Mouse (Mus musculus): ENCODE measurements around the gene Eps15. TPM values are rescaled to one million over a fixed set of nuclear protein-coding genes. Genes with fewer than 3 reads are reported as not detected.

Eps15 gene
- 20.0 and 21.2 TPM in 2 replicates for polyA plus RNA-seq (2015; fragmentation: Nextera tagmentation; extraction: Ambion mirVana)

- peak within 1 kb of the TSS; percentile 89 for H3K4me3 ChIP-seq (ENCODE audit: low read depth, low read length)
Measured at GRCm38 (mm10) chr4:109279689-109280458, at the start of gene Eps15. Gene Eps15 (plus strand): TSS chr4:109280268.

GRCm38 (mm10) chr4:109234185-109234584 is 45.9 kb upstream of the Eps15 start, which contains the start of gene Calr4:
Gene Calr4 (plus strand): TSS chr4:109234485.
- Histone ChIP-seq H3K27ac (ENCODE audit: low read depth) (no peak within 1 kb of the TSS), H3K4me2 (ENCODE audit: low read depth, low read length) (no peak within 1 kb of the TSS), H3K27me3 (ENCODE audit: insufficient read depth, low read length) (no peaks in the 10 kb centered on the region), H3K36me3 (replicated peaks; ENCODE audit: insufficient read depth, low read length) (no peaks in the 10 kb centered on the region), H3K9me3 (ENCODE audit: low read length) (no peaks in the 10 kb centered on the region), H3K4me1 (ENCODE audit: insufficient read depth) (no peaks in the 10 kb centered on the region), H3K9ac (replicated peaks) (no peak within 1 kb of the TSS), H3K4me3 (ENCODE audit: low read depth, low read length) (no peak within 1 kb of the TSS)
- no peak for ATAC-seq
- TF ChIP-seq EP300 (IDR thresholded peaks at IDR 0.05; ENCODE audit: low read depth) (no peak), CTCF (IDR thresholded peaks at IDR 0.05; ENCODE audit: low read depth) (no peak)
- no peak for DNase-seq
- 71% methylated on average over 2 of the region's 2 CpGs for WGBS (ENCODE audit: insufficient replicate concordance)

More at GRCm38 (mm10) chr4:109279689-109280458, at the start of gene Eps15:
- Histone ChIP-seq H3K9me3 (ENCODE audit: low read length) (no peaks in the 10 kb centered on the region), H3K27ac (ENCODE audit: low read depth) (peak within 1 kb of the TSS; percentile 96), H3K4me2 (ENCODE audit: low read depth, low read length) (peak within 1 kb of the TSS; percentile 90), H3K9ac (replicated peaks) (peak within 1 kb of the TSS; percentile 97), H3K4me1 (ENCODE audit: insufficient read depth) (peaks cover 22% of the 10 kb centered on the region), H3K36me3 (replicated peaks; ENCODE audit: insufficient read depth, low read length) (no peaks in the 10 kb centered on the region), H3K27me3 (ENCODE audit: insufficient read depth, low read length) (no peaks in the 10 kb centered on the region)
- ATAC-seq = peak; percentile 97
- peak; percentile 98 for DNase-seq
- TF ChIP-seq EP300 (IDR thresholded peaks at IDR 0.05; ENCODE audit: low read depth) (peak; percentile 72; the same call in 1 of the 2 replicates), CTCF (IDR thresholded peaks at IDR 0.05; ENCODE audit: low read depth) (no peak)
- WGBS (ENCODE audit: insufficient replicate concordance) = 2% methylated on average over 43 of the region's 44 CpGs

- H3K9me3 ChIP-seq (ENCODE audit: low read length) = no peaks in the 10 kb centered on the region
- no peaks in the 10 kb centered on the region for H3K27me3 ChIP-seq (ENCODE audit: insufficient read depth, low read length)
- no peak overlapping the region for H3K27ac ChIP-seq (ENCODE audit: low read depth)
- WGBS (ENCODE audit: insufficient replicate concordance) = 71% methylated on average over 9 of the region's 9 CpGs
- H3K36me3 ChIP-seq (replicated peaks; ENCODE audit: insufficient read depth, low read length) = no peaks in the 10 kb centered on the region
- H3K4me2 ChIP-seq (ENCODE audit: low read depth, low read length) = no peak overlapping the region
- H3K4me1 ChIP-seq (ENCODE audit: insufficient read depth) = no peaks in the 10 kb centered on the region
- no peak overlapping the region for H3K9ac ChIP-seq (replicated peaks)
- ATAC-seq (no peak), DNase-seq (no peak)
- no peak overlapping the region for H3K4me3 ChIP-seq (ENCODE audit: low read depth, low read length)
- TF ChIP-seq CTCF (IDR thresholded peaks at IDR 0.05; ENCODE audit: low read depth) (no peak), EP300 (IDR thresholded peaks at IDR 0.05; ENCODE audit: low read depth) (no peak)
Measured at GRCm38 (mm10) chr4:109234806-109235350, 45.2 kb upstream of the Eps15 start.

DNA sequence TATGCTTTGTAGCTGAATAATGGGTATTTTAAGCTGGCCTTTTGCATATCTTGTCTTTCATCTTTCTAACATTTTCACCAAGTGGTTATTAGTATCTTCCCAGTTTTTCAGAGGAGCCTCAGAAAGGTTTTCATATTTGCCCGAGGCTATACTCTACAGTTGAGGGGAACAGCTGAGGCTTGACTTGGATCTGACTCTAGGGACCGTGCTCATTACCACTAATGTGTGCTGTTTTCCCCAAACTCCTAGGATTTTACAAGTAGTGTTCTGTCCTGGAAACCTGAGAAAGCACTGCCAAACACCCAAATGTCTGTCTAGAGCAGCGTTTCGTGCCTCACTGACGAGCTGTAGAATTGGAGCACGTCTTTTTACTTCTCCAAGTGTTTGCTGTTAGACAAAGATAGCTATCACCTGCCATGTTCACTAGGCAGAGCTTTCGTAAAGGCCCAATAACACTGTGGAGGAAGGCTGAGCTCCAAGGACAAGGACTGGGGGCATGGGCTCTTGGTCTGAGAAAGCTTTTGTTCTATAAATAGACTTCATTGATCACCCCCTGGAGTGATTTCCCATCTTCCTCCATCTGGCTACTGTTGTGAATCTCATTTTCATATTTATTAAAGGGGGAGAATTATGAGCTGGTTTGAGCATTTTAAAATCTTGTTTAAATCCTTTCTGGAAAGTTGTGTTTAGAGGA is 43.7 kb upstream of the Eps15 start:
- TF ChIP-seq EP300 (IDR thresholded peaks at IDR 0.05; ENCODE audit: low read depth) = no peak
- TF ChIP-seq CTCF (IDR thresholded peaks at IDR 0.05; ENCODE audit: low read depth) = no peak
- Histone ChIP-seq H3K4me1 (ENCODE audit: insufficient read depth) (no peaks in the 10 kb centered on the region), H3K27me3 (ENCODE audit: insufficient read depth, low read length) (no peaks in the 10 kb centered on the region), H3K4me3 (ENCODE audit: low read depth, low read length) (no peak overlapping the region), H3K27ac (ENCODE audit: low read depth) (no peak overlapping the region), H3K36me3 (replicated peaks; ENCODE audit: insufficient read depth, low read length) (no peaks in the 10 kb centered on the region), H3K9ac (replicated peaks) (no peak overlapping the region), H3K9me3 (ENCODE audit: low read length) (no peaks in the 10 kb centered on the region), H3K4me2 (ENCODE audit: low read depth, low read length) (no peak overlapping the region)
- 72% methylated on average over 7 of the region's 7 CpGs for WGBS (ENCODE audit: insufficient replicate concordance)
- ATAC-seq (no peak), DNase-seq (no peak)

DNA sequence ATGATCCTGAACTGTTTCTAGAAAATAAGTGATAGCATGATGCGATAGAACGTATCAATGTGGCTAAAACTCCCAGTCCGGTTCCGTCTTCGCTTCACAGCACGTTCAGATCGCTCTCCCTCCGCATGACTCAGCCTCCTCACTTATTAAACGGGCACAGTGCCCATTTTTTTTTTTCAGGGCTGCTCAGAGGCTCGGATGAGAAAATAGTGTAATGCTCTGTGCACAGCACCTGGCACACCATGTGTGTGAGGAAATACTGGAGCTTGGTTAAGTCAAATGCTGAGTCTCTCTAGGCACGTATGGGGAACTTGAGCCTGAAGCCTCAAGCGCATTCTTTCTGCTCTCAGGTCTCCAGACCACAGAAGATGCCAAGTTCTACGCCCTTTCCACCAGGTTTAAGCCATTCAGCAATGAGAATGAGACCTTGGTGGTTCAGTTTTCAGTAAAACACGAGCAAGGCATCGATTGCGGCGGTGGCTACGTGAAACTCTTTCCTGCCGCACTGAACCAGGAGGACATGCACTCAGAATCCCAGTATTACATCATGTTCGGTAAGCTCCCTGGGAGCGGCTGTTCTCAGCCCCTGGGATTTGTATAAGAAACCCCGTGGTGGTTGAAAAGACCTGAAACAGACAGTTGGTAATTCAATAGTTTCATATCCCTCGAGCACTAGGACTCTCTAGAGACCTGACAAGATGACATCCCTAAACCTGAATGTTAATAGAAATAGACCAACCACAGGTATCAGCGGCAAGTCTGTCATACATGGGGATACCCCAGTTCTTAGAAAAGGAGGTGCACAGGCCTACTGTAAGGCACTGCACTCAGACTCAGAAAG is 41.4 kb upstream of the Eps15 start:
- Histone ChIP-seq H3K9me3 (ENCODE audit: low read length) (no peaks in the 10 kb centered on the region), H3K4me1 (ENCODE audit: insufficient read depth) (no peaks in the 10 kb centered on the region), H3K27ac (ENCODE audit: low read depth) (no peak overlapping the region), H3K27me3 (ENCODE audit: insufficient read depth, low read length) (no peaks in the 10 kb centered on the region), H3K36me3 (replicated peaks; ENCODE audit: insufficient read depth, low read length) (no peaks in the 10 kb centered on the region), H3K4me3 (ENCODE audit: low read depth, low read length) (no peak overlapping the region), H3K9ac (replicated peaks) (no peak overlapping the region), H3K4me2 (ENCODE audit: low read depth, low read length) (no peak overlapping the region)
- no peak for ATAC-seq
- DNase-seq = no peak
- WGBS (ENCODE audit: insufficient replicate concordance) = 79% methylated on average over 24 of the region's 24 CpGs
- TF ChIP-seq EP300 (IDR thresholded peaks at IDR 0.05; ENCODE audit: low read depth) (no peak), CTCF (IDR thresholded peaks at IDR 0.05; ENCODE audit: low read depth) (no peak)

Data from liver, postnatal 0 days (tissue).